Mouse (Mus musculus): Measurements from ENCODE around the gene Cacna2d1. TPM values are rescaled to one million over a fixed set of nuclear protein-coding genes. Genes with fewer than 3 reads are reported as not detected.

The Cacna2d1 gene
- polyA plus RNA-seq, 2 experiments: 25.0 to 26.0 TPM

DNA sequence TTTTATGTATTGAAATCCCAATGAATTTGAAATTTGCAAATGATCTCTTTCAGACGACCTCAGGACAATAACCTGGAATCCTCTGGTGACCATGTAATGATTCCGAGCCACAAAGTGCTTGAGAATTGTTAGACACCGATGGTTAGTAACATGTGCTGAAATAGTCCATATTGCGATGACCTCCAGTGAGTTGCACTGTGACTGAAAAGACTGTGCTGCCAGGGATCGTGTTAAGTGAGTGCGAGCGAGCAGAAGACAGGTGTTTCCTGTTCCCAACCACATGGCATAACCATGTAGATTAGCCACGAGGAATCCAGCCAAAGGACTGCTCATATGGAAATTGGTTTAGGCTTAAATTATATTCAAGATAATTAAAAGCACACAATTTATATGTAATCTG, 475.5 kb downstream of the Cacna2d1 start:
- TF ChIP-seq POLR2A (IDR thresholded peaks at IDR 0.05; ENCODE audit: borderline replicate concordance, extremely low read depth, insufficient read depth, insufficient read length): no peak
- ATAC-seq (ENCODE audit: low FRiP score, low read depth): no peak

DNA sequence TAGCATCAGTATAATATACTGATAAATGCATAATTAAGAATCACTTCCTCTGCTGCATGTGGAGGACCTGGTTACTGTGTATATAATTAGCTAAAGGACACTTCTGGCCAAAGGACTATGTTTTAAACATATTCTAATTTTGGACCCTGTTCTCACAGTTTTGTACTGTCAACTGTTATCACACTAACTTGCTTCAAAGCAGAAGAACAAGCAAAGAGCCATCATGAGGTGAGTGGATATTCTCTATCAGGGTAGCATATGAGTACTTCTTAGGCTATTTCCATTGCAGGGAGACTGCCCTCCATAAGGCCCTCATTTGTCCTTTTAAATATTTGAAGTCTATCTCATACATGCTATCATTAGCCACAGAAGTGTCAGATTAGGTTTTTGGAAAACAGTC, 480.2 kb downstream of the Cacna2d1 start:
- Histone ChIP-seq H3K27me3 (ENCODE audit: control insufficient read depth, insufficient read depth, low read length) (no peaks in the 10 kb centered on the region), H3K36me3 (ENCODE audit: control insufficient read depth, insufficient read depth, low read length) (no peaks in the 10 kb centered on the region), H3K4me3 (replicated peaks; ENCODE audit: low read length) (no peak overlapping the region), H3K27ac (replicated peaks; ENCODE audit: low read depth, low read length) (no peak overlapping the region), H3K4me1 (ENCODE audit: control insufficient read depth, insufficient read depth, low read length) (no peaks in the 10 kb centered on the region), H3K9me3 (ENCODE audit: control insufficient read depth, low read length) (no peaks in the 10 kb centered on the region), H3K9ac (ENCODE audit: low read depth, low read length, severe bottlenecking) (no peak overlapping the region), H3K4me2 (replicated peaks; ENCODE audit: low read depth, low read length, severe bottlenecking) (no peak overlapping the region)
- TF ChIP-seq POLR2A (IDR thresholded peaks at IDR 0.05; ENCODE audit: borderline replicate concordance, extremely low read depth, insufficient read depth, insufficient read length): no peak
- ATAC-seq (ENCODE audit: low FRiP score, low read depth) (no peak), DNase-seq (ENCODE audit: low spot score) (no peak)

More for the DNA sequence above, 475.5 kb downstream of the Cacna2d1 start:
- Histone ChIP-seq H3K4me2 (replicated peaks; ENCODE audit: low read depth, low read length, severe bottlenecking) (no peak overlapping the region), H3K9me3 (ENCODE audit: control insufficient read depth, low read length) (no peaks in the 10 kb centered on the region), H3K4me1 (ENCODE audit: control insufficient read depth, insufficient read depth, low read length) (no peaks in the 10 kb centered on the region), H3K36me3 (ENCODE audit: control insufficient read depth, insufficient read depth, low read length) (no peaks in the 10 kb centered on the region), H3K4me3 (replicated peaks; ENCODE audit: low read length) (no peak overlapping the region), H3K27me3 (ENCODE audit: control insufficient read depth, insufficient read depth, low read length) (no peaks in the 10 kb centered on the region), H3K27ac (replicated peaks; ENCODE audit: low read depth, low read length) (no peak overlapping the region), H3K9ac (ENCODE audit: low read depth, low read length, severe bottlenecking) (no peak overlapping the region)
- WGBS: 37% methylated on average over 8 of the region's 8 CpGs
- DNase-seq (ENCODE audit: low spot score): peak; percentile 11

DNA sequence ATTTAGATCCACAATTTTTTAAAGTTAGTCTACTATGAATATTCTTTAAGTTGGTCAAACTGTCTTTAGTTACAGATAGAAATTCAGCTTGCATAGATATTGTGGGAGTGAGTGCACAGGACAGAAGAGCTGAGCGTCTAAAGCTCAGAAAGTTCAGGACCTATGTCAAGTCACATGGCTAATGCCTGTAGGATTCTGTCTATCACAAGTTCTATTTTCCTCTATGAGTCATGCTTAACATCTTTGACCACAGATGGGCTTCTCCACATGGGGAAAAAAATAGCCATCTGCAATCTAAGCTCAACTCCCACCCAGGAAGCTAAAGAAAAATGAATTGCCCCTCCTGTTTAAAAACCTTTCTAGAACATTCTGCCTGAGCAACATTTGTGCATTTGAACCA, 483.5 kb downstream of the Cacna2d1 start:
- ATAC-seq (ENCODE audit: low FRiP score, low read depth): no peak
- H3K9me3 ChIP-seq (ENCODE audit: control insufficient read depth, low read length): no peaks in the 10 kb centered on the region
- no peaks in the 10 kb centered on the region for H3K27me3 ChIP-seq (ENCODE audit: control insufficient read depth, insufficient read depth, low read length)
- 83% methylated on average over 1 of the region's 1 CpGs for WGBS
- no peak overlapping the region for H3K4me3 ChIP-seq (replicated peaks; ENCODE audit: low read length)
- H3K9ac ChIP-seq (ENCODE audit: low read depth, low read length, severe bottlenecking): no peak overlapping the region
- no peak overlapping the region for H3K4me2 ChIP-seq (replicated peaks; ENCODE audit: low read depth, low read length, severe bottlenecking)
- H3K36me3 ChIP-seq (ENCODE audit: control insufficient read depth, insufficient read depth, low read length): no peaks in the 10 kb centered on the region
- H3K4me1 ChIP-seq (ENCODE audit: control insufficient read depth, insufficient read depth, low read length): no peaks in the 10 kb centered on the region
- no peak for DNase-seq (ENCODE audit: low spot score)
- TF ChIP-seq POLR2A (IDR thresholded peaks at IDR 0.05; ENCODE audit: borderline replicate concordance, extremely low read depth, insufficient read depth, insufficient read length): no peak
- no peak overlapping the region for H3K27ac ChIP-seq (replicated peaks; ENCODE audit: low read depth, low read length)

DNA sequence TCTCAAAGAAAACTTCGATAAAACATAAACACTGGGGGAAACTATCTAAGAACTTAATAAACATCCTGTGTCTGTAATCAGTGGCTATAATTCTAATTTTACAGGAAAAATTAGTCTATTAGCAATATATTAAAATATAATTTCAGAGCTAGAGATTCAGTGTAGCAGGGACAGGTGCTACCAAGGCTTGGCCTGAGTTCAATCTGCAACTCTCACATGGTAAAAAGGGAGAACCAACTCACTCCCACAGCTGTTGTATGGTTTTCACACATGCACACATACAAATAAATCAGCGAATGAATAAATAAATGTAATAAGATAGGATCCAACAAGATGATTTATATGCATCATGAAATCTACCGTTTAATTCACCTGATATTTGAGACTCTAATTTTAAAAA, 484.0 kb downstream of the Cacna2d1 start:
- DNase-seq (ENCODE audit: low spot score) (no peak), ATAC-seq (ENCODE audit: low FRiP score, low read depth) (no peak)
- H3K9me3 ChIP-seq (ENCODE audit: control insufficient read depth, low read length): no peaks in the 10 kb centered on the region
- no peaks in the 10 kb centered on the region for H3K4me1 ChIP-seq (ENCODE audit: control insufficient read depth, insufficient read depth, low read length)
- H3K27ac ChIP-seq (replicated peaks; ENCODE audit: low read depth, low read length): no peak overlapping the region
- H3K36me3 ChIP-seq (ENCODE audit: control insufficient read depth, insufficient read depth, low read length): no peaks in the 10 kb centered on the region
- H3K4me2 ChIP-seq (replicated peaks; ENCODE audit: low read depth, low read length, severe bottlenecking): no peak overlapping the region
- no peak for TF ChIP-seq POLR2A (IDR thresholded peaks at IDR 0.05; ENCODE audit: borderline replicate concordance, extremely low read depth, insufficient read depth, insufficient read length)
- no peaks in the 10 kb centered on the region for H3K27me3 ChIP-seq (ENCODE audit: control insufficient read depth, insufficient read depth, low read length)
- no peak overlapping the region for H3K9ac ChIP-seq (ENCODE audit: low read depth, low read length, severe bottlenecking)
- no peak overlapping the region for H3K4me3 ChIP-seq (replicated peaks; ENCODE audit: low read length)
- WGBS: 79% methylated on average over 3 of the region's 3 CpGs

Other genes with a start within 250 kb of the Cacna2d1 start
- gene Speer4c, start 220.4 kb upstream of the Cacna2d1 start, polyA plus RNA-seq (2012; rRNA removed): 0.05 TPM in 1 of 2 replicates, not detected in the other
- gene Speer4c, start 220.4 kb upstream of the Cacna2d1 start, polyA plus RNA-seq (2014; fragmentation: Nextera tagmentation; extraction: Ambion mirVana): not detected in 2 replicates

Data from limb, embryonic 14.5 days (tissue).